Mouse (Mus musculus): ENCODE measurements at regions not wholly inside any gene's neighbourhood (a gene's known extent, or its start where the extent isn't known, plus 50 kb on each side); places are given as distances from the start of the nearest gene placed in this dataset.

GRCm38 (mm10) chr8:34703351-34703750 is 591.8 kb upstream of the Gm10131 start:
- H3K27ac ChIP-seq (ENCODE audit: insufficient read depth, low read length), result no peak overlapping the region
- no peak overlapping the region for H3K4me3 ChIP-seq (replicated peaks; ENCODE audit: insufficient read depth, low read depth, low read length)
- 31% methylated on average over 8 of the region's 8 CpGs for WGBS
- no peaks in the 10 kb centered on the region for H3K27me3 ChIP-seq (ENCODE audit: control insufficient read depth, insufficient read depth, low read length)
- no peaks in the 10 kb centered on the region; the same call in 1 of the 2 replicates for H3K4me1 ChIP-seq (ENCODE audit: control insufficient read depth, insufficient read depth, low read length)
- TF ChIP-seq POLR2A (IDR thresholded peaks at IDR 0.05; ENCODE audit: borderline replicate concordance, insufficient read depth, low read length) (no peak), CTCF (IDR thresholded peaks at IDR 0.05; ENCODE audit: borderline replicate concordance, insufficient read depth, low read depth, low read length) (no peak)
- DNase-seq, result peak in 1 of 2 experiments; percentile 23

GRCm38 (mm10) chr8:34702806-34703205 is 591.3 kb upstream of the Gm10131 start:
- no peak overlapping the region for H3K4me3 ChIP-seq (replicated peaks; ENCODE audit: insufficient read depth, low read depth, low read length)
- no peaks in the 10 kb centered on the region; the same call in 1 of the 2 replicates for H3K4me1 ChIP-seq (ENCODE audit: control insufficient read depth, insufficient read depth, low read length)
- TF ChIP-seq CTCF (IDR thresholded peaks at IDR 0.05; ENCODE audit: borderline replicate concordance, insufficient read depth, low read depth, low read length) (no peak), POLR2A (IDR thresholded peaks at IDR 0.05; ENCODE audit: borderline replicate concordance, insufficient read depth, low read length) (no peak)
- no peak for DNase-seq
- 93% methylated on average over 2 of the region's 2 CpGs for WGBS
- H3K27me3 ChIP-seq (ENCODE audit: control insufficient read depth, insufficient read depth, low read length), result no peaks in the 10 kb centered on the region
- no peak overlapping the region for H3K27ac ChIP-seq (ENCODE audit: insufficient read depth, low read length)

- Histone ChIP-seq H3K4me1 (ENCODE audit: control insufficient read depth, insufficient read depth, low read length) (no peaks in the 10 kb centered on the region; the same call in 1 of the 2 replicates), H3K4me3 (replicated peaks; ENCODE audit: insufficient read depth, low read depth, low read length) (no peak overlapping the region), H3K27me3 (ENCODE audit: control insufficient read depth, insufficient read depth, low read length) (no peaks in the 10 kb centered on the region), H3K27ac (ENCODE audit: insufficient read depth, low read length) (no peak overlapping the region)
- DNase-seq, result no peak
- 76% methylated on average over 4 of the region's 4 CpGs for WGBS
- TF ChIP-seq CTCF (IDR thresholded peaks at IDR 0.05; ENCODE audit: borderline replicate concordance, insufficient read depth, low read depth, low read length) (no peak), POLR2A (IDR thresholded peaks at IDR 0.05; ENCODE audit: borderline replicate concordance, insufficient read depth, low read length) (no peak)
Observed at GRCm38 (mm10) chr8:34699015-34699414, 587.5 kb upstream of the Gm10131 start.

- H3K4me1 ChIP-seq (ENCODE audit: control insufficient read depth, insufficient read depth, low read length), result no peaks in the 10 kb centered on the region
- H3K27ac ChIP-seq (ENCODE audit: insufficient read depth, low read length), result no peak overlapping the region
- no peak overlapping the region for H3K4me3 ChIP-seq (replicated peaks; ENCODE audit: insufficient read depth, low read depth, low read length)
- no peak for TF ChIP-seq POLR2A (IDR thresholded peaks at IDR 0.05; ENCODE audit: borderline replicate concordance, insufficient read depth, low read length)
- no peak for TF ChIP-seq CTCF (IDR thresholded peaks at IDR 0.05; ENCODE audit: borderline replicate concordance, insufficient read depth, low read depth, low read length)
- 88% methylated on average over 12 of the region's 12 CpGs for WGBS
- no peak for DNase-seq
- no peaks in the 10 kb centered on the region for H3K27me3 ChIP-seq (ENCODE audit: control insufficient read depth, insufficient read depth, low read length)
Observed at GRCm38 (mm10) chr8:34696365-34696764, 584.8 kb upstream of the Gm10131 start.

GRCm38 (mm10) chr8:34692606-34693005 is 581.1 kb upstream of the Gm10131 start:
- TF ChIP-seq POLR2A (IDR thresholded peaks at IDR 0.05; ENCODE audit: borderline replicate concordance, insufficient read depth, low read length) (no peak), CTCF (IDR thresholded peaks at IDR 0.05; ENCODE audit: borderline replicate concordance, insufficient read depth, low read depth, low read length) (no peak)
- no peak for DNase-seq
- Histone ChIP-seq H3K4me1 (ENCODE audit: control insufficient read depth, insufficient read depth, low read length) (no peaks in the 10 kb centered on the region), H3K4me3 (replicated peaks; ENCODE audit: insufficient read depth, low read depth, low read length) (no peak overlapping the region), H3K27me3 (ENCODE audit: control insufficient read depth, insufficient read depth, low read length) (no peaks in the 10 kb centered on the region), H3K27ac (ENCODE audit: insufficient read depth, low read length) (no peak overlapping the region)
- WGBS, result 87% methylated on average over 13 of the region's 13 CpGs

GRCm38 (mm10) chr8:34691776-34692175 is 580.2 kb upstream of the Gm10131 start:
- Histone ChIP-seq H3K27ac (ENCODE audit: insufficient read depth, low read length) (no peak overlapping the region), H3K4me3 (replicated peaks; ENCODE audit: insufficient read depth, low read depth, low read length) (no peak overlapping the region), H3K27me3 (ENCODE audit: control insufficient read depth, insufficient read depth, low read length) (no peaks in the 10 kb centered on the region), H3K4me1 (ENCODE audit: control insufficient read depth, insufficient read depth, low read length) (no peaks in the 10 kb centered on the region)
- TF ChIP-seq POLR2A (IDR thresholded peaks at IDR 0.05; ENCODE audit: borderline replicate concordance, insufficient read depth, low read length), result no peak
- TF ChIP-seq CTCF (IDR thresholded peaks at IDR 0.05; ENCODE audit: borderline replicate concordance, insufficient read depth, low read depth, low read length), result no peak
- 86% methylated on average over 6 of the region's 6 CpGs for WGBS
- DNase-seq, result no peak

GRCm38 (mm10) chr8:34689825-34690493 is 578.4 kb upstream of the Gm10131 start:
- no peak for TF ChIP-seq POLR2A (IDR thresholded peaks at IDR 0.05; ENCODE audit: borderline replicate concordance, insufficient read depth, low read length)
- TF ChIP-seq CTCF (IDR thresholded peaks at IDR 0.05; ENCODE audit: borderline replicate concordance, insufficient read depth, low read depth, low read length), result no peak
- Histone ChIP-seq H3K4me1 (ENCODE audit: control insufficient read depth, insufficient read depth, low read length) (peaks cover 5% of the 10 kb centered on the region; the same call in 1 of the 2 replicates), H3K27ac (ENCODE audit: insufficient read depth, low read length) (no peak overlapping the region), H3K27me3 (ENCODE audit: control insufficient read depth, insufficient read depth, low read length) (no peaks in the 10 kb centered on the region), H3K4me3 (replicated peaks; ENCODE audit: insufficient read depth, low read depth, low read length) (no peak overlapping the region)
- WGBS, result 32% methylated on average over 9 of the region's 9 CpGs
- DNase-seq, result no peak
